Mouse (Mus musculus): ENCODE data around the gene Mycbp2. TPM values are rescaled to one million over a fixed set of nuclear protein-coding genes. Genes with fewer than 3 reads are reported as not detected.

Mycbp2 gene
- polyA plus RNA-seq, 1 experiment from 2014 or later: 18.3 TPM

GRCm38 (mm10) chr14:103186076-103186475, 160.5 kb downstream of the Mycbp2 start:
- no peaks in the 10 kb centered on the region for H3K9me3 ChIP-seq (ENCODE audit: low read length)
- no peaks in the 10 kb centered on the region for H3K27me3 ChIP-seq (replicated peaks; ENCODE audit: insufficient read depth, low read length)
- WGBS: 85% methylated on average over 4 of the region's 4 CpGs
- H3K27ac ChIP-seq (ENCODE audit: low read length): no peak overlapping the region
- no peaks in the 10 kb centered on the region for H3K4me1 ChIP-seq (ENCODE audit: insufficient read depth, low read depth, low read length)
- ATAC-seq: no peak
- TF ChIP-seq CTCF (IDR thresholded peaks at IDR 0.05) (no peak), EP300 (IDR thresholded peaks at IDR 0.05) (no peak)
- no peak overlapping the region for H3K4me3 ChIP-seq (ENCODE audit: low read depth, low read length)
- no peak for DNase-seq (ENCODE audit: low spot score)
- no peak overlapping the region for H3K9ac ChIP-seq (replicated peaks; ENCODE audit: low read depth)
- H3K4me2 ChIP-seq (replicated peaks; ENCODE audit: low read depth, low read length): no peak overlapping the region
- peaks cover 16% of the 10 kb centered on the region for H3K36me3 ChIP-seq (ENCODE audit: insufficient read depth, low read length)

- Histone ChIP-seq H3K9me3 (ENCODE audit: low read length) (no peaks in the 10 kb centered on the region), H3K9ac (replicated peaks; ENCODE audit: low read depth) (no peak overlapping the region), H3K36me3 (ENCODE audit: insufficient read depth, low read length) (peaks cover 6% of the 10 kb centered on the region; the same call in 1 of the 2 replicates), H3K4me1 (ENCODE audit: insufficient read depth, low read depth, low read length) (no peaks in the 10 kb centered on the region), H3K4me2 (replicated peaks; ENCODE audit: low read depth, low read length) (no peak overlapping the region), H3K4me3 (ENCODE audit: low read depth, low read length) (no peak overlapping the region), H3K27me3 (replicated peaks; ENCODE audit: insufficient read depth, low read length) (no peaks in the 10 kb centered on the region), H3K27ac (ENCODE audit: low read length) (no peak overlapping the region)
- WGBS: 90% methylated on average over 2 of the region's 2 CpGs
- TF ChIP-seq EP300 (IDR thresholded peaks at IDR 0.05) (no peak), CTCF (IDR thresholded peaks at IDR 0.05) (no peak)
- DNase-seq (ENCODE audit: low spot score) (no peak), ATAC-seq (no peak)
Measured at GRCm38 (mm10) chr14:103180096-103180495, 166.5 kb downstream of the Mycbp2 start.

- no peaks in the 10 kb centered on the region for H3K27me3 ChIP-seq (replicated peaks; ENCODE audit: insufficient read depth, low read length)
- H3K36me3 ChIP-seq (ENCODE audit: insufficient read depth, low read length): no peaks in the 10 kb centered on the region
- H3K4me2 ChIP-seq (replicated peaks; ENCODE audit: low read depth, low read length): no peak overlapping the region
- no peaks in the 10 kb centered on the region for H3K4me1 ChIP-seq (ENCODE audit: insufficient read depth, low read depth, low read length)
- ATAC-seq (no peak), DNase-seq (ENCODE audit: low spot score) (no peak)
- WGBS: 57% methylated on average over 5 of the region's 5 CpGs
- H3K27ac ChIP-seq (ENCODE audit: low read length): no peak overlapping the region
- TF ChIP-seq EP300 (IDR thresholded peaks at IDR 0.05): no peak
- no peak for TF ChIP-seq CTCF (IDR thresholded peaks at IDR 0.05)
- no peaks in the 10 kb centered on the region for H3K9me3 ChIP-seq (ENCODE audit: low read length)
- H3K4me3 ChIP-seq (ENCODE audit: low read depth, low read length): no peak overlapping the region
- no peak overlapping the region for H3K9ac ChIP-seq (replicated peaks; ENCODE audit: low read depth)
Measured at GRCm38 (mm10) chr14:103162923-103163322, 183.7 kb downstream of the Mycbp2 start.

- Histone ChIP-seq H3K9me3 (ENCODE audit: low read length) (no peaks in the 10 kb centered on the region), H3K36me3 (ENCODE audit: insufficient read depth, low read length) (peaks cover 16% of the 10 kb centered on the region; the same call in 1 of the 2 replicates), H3K27me3 (replicated peaks; ENCODE audit: insufficient read depth, low read length) (no peaks in the 10 kb centered on the region), H3K4me3 (ENCODE audit: low read depth, low read length) (no peak overlapping the region), H3K4me1 (ENCODE audit: insufficient read depth, low read depth, low read length) (no peaks in the 10 kb centered on the region), H3K27ac (ENCODE audit: low read length) (no peak overlapping the region), H3K9ac (replicated peaks; ENCODE audit: low read depth) (no peak overlapping the region), H3K4me2 (replicated peaks; ENCODE audit: low read depth, low read length) (no peak overlapping the region)
- ATAC-seq (no peak), DNase-seq (ENCODE audit: low spot score) (no peak)
- 80% methylated on average over 7 of the region's 7 CpGs for WGBS
- TF ChIP-seq CTCF (IDR thresholded peaks at IDR 0.05) (no peak), EP300 (IDR thresholded peaks at IDR 0.05) (no peak)
Measured at GRCm38 (mm10) chr14:103155685-103156084, 190.9 kb downstream of the Mycbp2 start.

GRCm38 (mm10) chr14:103150139-103150538, 196.5 kb downstream of the Mycbp2 start:
- H3K27ac ChIP-seq (ENCODE audit: low read length): no peak overlapping the region
- ATAC-seq: no peak
- no peak overlapping the region for H3K4me2 ChIP-seq (replicated peaks; ENCODE audit: low read depth, low read length)
- H3K36me3 ChIP-seq (ENCODE audit: insufficient read depth, low read length): peaks cover 31% of the 10 kb centered on the region
- TF ChIP-seq CTCF (IDR thresholded peaks at IDR 0.05) (no peak), EP300 (IDR thresholded peaks at IDR 0.05) (no peak)
- WGBS: 97% methylated on average over 5 of the region's 5 CpGs
- no peak overlapping the region for H3K4me3 ChIP-seq (ENCODE audit: low read depth, low read length)
- no peaks in the 10 kb centered on the region for H3K9me3 ChIP-seq (ENCODE audit: low read length)
- no peaks in the 10 kb centered on the region for H3K4me1 ChIP-seq (ENCODE audit: insufficient read depth, low read depth, low read length)
- no peaks in the 10 kb centered on the region for H3K27me3 ChIP-seq (replicated peaks; ENCODE audit: insufficient read depth, low read length)
- DNase-seq (ENCODE audit: low spot score): no peak
- H3K9ac ChIP-seq (replicated peaks; ENCODE audit: low read depth): no peak overlapping the region

- Histone ChIP-seq H3K4me3 (ENCODE audit: low read depth, low read length) (no peak overlapping the region), H3K9me3 (ENCODE audit: low read length) (no peaks in the 10 kb centered on the region), H3K4me2 (replicated peaks; ENCODE audit: low read depth, low read length) (no peak overlapping the region), H3K27ac (ENCODE audit: low read length) (no peak overlapping the region), H3K27me3 (replicated peaks; ENCODE audit: insufficient read depth, low read length) (no peaks in the 10 kb centered on the region), H3K9ac (replicated peaks; ENCODE audit: low read depth) (no peak overlapping the region), H3K36me3 (ENCODE audit: insufficient read depth, low read length) (peaks cover 14% of the 10 kb centered on the region), H3K4me1 (ENCODE audit: insufficient read depth, low read depth, low read length) (no peaks in the 10 kb centered on the region)
- no peak; the same call in 1 of the 2 replicates for ATAC-seq
- WGBS: 74% methylated on average over 2 of the region's 2 CpGs
- no peak for TF ChIP-seq EP300 (IDR thresholded peaks at IDR 0.05)
- peak; percentile 77 for TF ChIP-seq CTCF (IDR thresholded peaks at IDR 0.05)
- peak; percentile 24 for DNase-seq (ENCODE audit: low spot score)
Measured at GRCm38 (mm10) chr14:103131991-103132390, 214.6 kb downstream of the Mycbp2 start.

GRCm38 (mm10) chr14:103125756-103126155, 220.9 kb downstream of the Mycbp2 start:
- Histone ChIP-seq H3K9me3 (ENCODE audit: low read length) (no peaks in the 10 kb centered on the region), H3K27me3 (replicated peaks; ENCODE audit: insufficient read depth, low read length) (no peaks in the 10 kb centered on the region), H3K36me3 (ENCODE audit: insufficient read depth, low read length) (peaks cover 34% of the 10 kb centered on the region; the same call in 1 of the 2 replicates), H3K9ac (replicated peaks; ENCODE audit: low read depth) (no peak overlapping the region), H3K4me1 (ENCODE audit: insufficient read depth, low read depth, low read length) (no peaks in the 10 kb centered on the region), H3K4me3 (ENCODE audit: low read depth, low read length) (no peak overlapping the region), H3K4me2 (replicated peaks; ENCODE audit: low read depth, low read length) (no peak overlapping the region), H3K27ac (ENCODE audit: low read length) (no peak overlapping the region)
- TF ChIP-seq CTCF (IDR thresholded peaks at IDR 0.05) (no peak), EP300 (IDR thresholded peaks at IDR 0.05) (no peak)
- no peak for DNase-seq (ENCODE audit: low spot score)
- WGBS: 77% methylated on average over 6 of the region's 6 CpGs
- no peak for ATAC-seq

Data from lung, postnatal 0 days (tissue).